Mouse (Mus musculus) lung, embryonic 15.5 days (tissue): ENCODE results near the gene Sgsm2. TPM values are rescaled to one million over a fixed set of nuclear protein-coding genes. Genes with fewer than 3 reads are reported as not detected.
A peak's percentile ranks its signal among the peaks of the same experiment; 100 is the strongest.

Experiments used
- ATAC-seq: fragments of 200-750 bp; cut with Nextera tagmentation; 2 replicates; pipeline ENCODE4 v1.8.0; 2017; ENCODE audit warnings: moderate number of reproducible peaks, borderline replicate concordance; ENCODE audit not compliant: low FRiP score, low TSS enrichment; ENCODE audit errors: extremely low read depth
- H3K27ac ChIP-seq: fragments of 300-500 bp; sonication (generic); 2 replicates; pipeline ENCODE4 v1.5.1; 2015; ENCODE audit warnings: moderate library complexity, mild to moderate bottlenecking, inconsistent platforms
- H3K27me3 ChIP-seq: fragments of 300-500 bp; sonication (generic); 2 replicates; pipeline ENCODE4 v1.6.1; 2015; ENCODE audit warnings: inconsistent platforms
- H3K36me3 ChIP-seq: fragments of 300-500 bp; sonication (generic); 2 replicates; pipeline ENCODE4 v1.6.1; 2015; ENCODE audit warnings: inconsistent platforms
- H3K4me1 ChIP-seq: fragments of 300-500 bp; sonication (generic); 2 replicates; pipeline ENCODE4 v1.6.1; 2015; ENCODE audit warnings: inconsistent platforms
- H3K4me2 ChIP-seq: fragments of 300-500 bp; sonication (generic); 2 replicates; pipeline ENCODE4 v1.6.1; 2015; ENCODE audit warnings: inconsistent platforms, mild to moderate bottlenecking, moderate library complexity
- H3K4me3 ChIP-seq: fragments of 300-500 bp; sonication (generic); 2 replicates; pipeline ENCODE4 v1.5.1; 2015; ENCODE audit warnings: mild to moderate bottlenecking, inconsistent platforms
- H3K9ac ChIP-seq: fragments of 300-500 bp; sonication (generic); 2 replicates; pipeline ENCODE4 v1.6.1; 2015; ENCODE audit warnings: inconsistent platforms
- H3K9me3 ChIP-seq: fragments of 300-500 bp; sonication (generic); 2 replicates; pipeline ENCODE4 v1.6.1; 2016; ENCODE audit warnings: inconsistent platforms
- WGBS: fragments of 180-500 bp; shearing (Covaris S2); methylation state at CpG from one replicate; pipeline ENCODE4 v1.1.7; 2015; 5-methylcytosine and 5-hydroxymethylcytosine counted together
- polyA plus RNA-seq: library from polyadenylated mRNA; unstranded; fragments of >200 nt; fragmentation: Nextera tagmentation; extraction: Ambion mirVana; gene quantifications from 2 replicates; pipeline ENCODE4 v1.2.1, GENCODE M21; 2015

Sgsm2 gene
- polyA plus RNA-seq, 1 experiment from 2014 or later, result 3.5 TPM

- no peak overlapping the region for H3K27ac ChIP-seq
- no peaks in the 10 kb centered on the region for H3K9me3 ChIP-seq
- H3K4me2 ChIP-seq, result peak overlapping the region; percentile 18; the same call in 1 of the 2 replicates
- H3K36me3 ChIP-seq, result no peaks in the 10 kb centered on the region
- no peak overlapping the region for H3K4me3 ChIP-seq
- no peak overlapping the region for H3K9ac ChIP-seq
- peaks cover 11% of the 10 kb centered on the region for H3K4me1 ChIP-seq
- ATAC-seq, result peak; percentile 64; the same call in 1 of the 2 replicates
- 7% methylated on average over 9 of the region's 9 CpGs for WGBS
- no peaks in the 10 kb centered on the region for H3K27me3 ChIP-seq
Observed at GRCm38 (mm10) chr11:74876801-74877200, 20.1 kb downstream of the Sgsm2 start.

- Histone ChIP-seq H3K4me1 (peaks cover 14% of the 10 kb centered on the region; the same call in 1 of the 2 replicates), H3K27me3 (no peaks in the 10 kb centered on the region), H3K27ac (no peak overlapping the region), H3K9ac (no peak overlapping the region), H3K4me2 (no peak overlapping the region), H3K36me3 (no peaks in the 10 kb centered on the region), H3K9me3 (no peaks in the 10 kb centered on the region), H3K4me3 (no peak overlapping the region)
- no peak for ATAC-seq
- 68% methylated on average over 3 of the region's 3 CpGs for WGBS
Observed at GRCm38 (mm10) chr11:74874630-74875029, 22.2 kb downstream of the Sgsm2 start.

GRCm38 (mm10) chr11:74870991-74871622, 25.8 kb downstream of the Sgsm2 start:
- H3K9ac ChIP-seq, result no peak overlapping the region
- no peak overlapping the region for H3K4me2 ChIP-seq
- H3K27ac ChIP-seq, result no peak overlapping the region

GRCm38 (mm10) chr11:74870544-74870943, 26.3 kb downstream of the Sgsm2 start:
- H3K27ac ChIP-seq, result no peak overlapping the region
- 55% methylated on average over 4 of the region's 4 CpGs for WGBS
- H3K27me3 ChIP-seq, result no peaks in the 10 kb centered on the region
- H3K4me2 ChIP-seq, result no peak overlapping the region
- H3K4me1 ChIP-seq, result peaks cover 8% of the 10 kb centered on the region; the same call in 1 of the 2 replicates
- no peak for ATAC-seq
- H3K36me3 ChIP-seq, result no peaks in the 10 kb centered on the region
- H3K4me3 ChIP-seq, result no peak overlapping the region
- no peak overlapping the region for H3K9ac ChIP-seq
- no peaks in the 10 kb centered on the region for H3K9me3 ChIP-seq

More at GRCm38 (mm10) chr11:74870991-74871622, 25.8 kb downstream of the Sgsm2 start:
- H3K9me3 ChIP-seq, result no peaks in the 10 kb centered on the region
- no peak for ATAC-seq
- H3K4me1 ChIP-seq, result peaks cover 8% of the 10 kb centered on the region; the same call in 1 of the 2 replicates
- H3K4me3 ChIP-seq, result no peak overlapping the region
- H3K27me3 ChIP-seq, result no peaks in the 10 kb centered on the region
- WGBS, result 30% methylated on average over 12 of the region's 12 CpGs
- H3K36me3 ChIP-seq, result no peaks in the 10 kb centered on the region

- WGBS, result 84% methylated on average over 6 of the region's 6 CpGs
- no peak for ATAC-seq
- H3K36me3 ChIP-seq, result no peaks in the 10 kb centered on the region
- H3K4me3 ChIP-seq, result no peak overlapping the region
- no peak overlapping the region for H3K4me2 ChIP-seq
- no peaks in the 10 kb centered on the region for H3K9me3 ChIP-seq
- no peaks in the 10 kb centered on the region for H3K27me3 ChIP-seq
- H3K9ac ChIP-seq, result no peak overlapping the region
- peaks cover 8% of the 10 kb centered on the region; the same call in 1 of the 2 replicates for H3K4me1 ChIP-seq
- no peak overlapping the region for H3K27ac ChIP-seq
Observed at GRCm38 (mm10) chr11:74869603-74870002, 27.3 kb downstream of the Sgsm2 start.

- Histone ChIP-seq H3K9ac (no peak overlapping the region), H3K4me1 (peaks cover 17% of the 10 kb centered on the region; the same call in 1 of the 2 replicates), H3K27me3 (no peaks in the 10 kb centered on the region), H3K36me3 (no peaks in the 10 kb centered on the region), H3K9me3 (no peaks in the 10 kb centered on the region), H3K4me3 (no peak overlapping the region), H3K4me2 (no peak overlapping the region), H3K27ac (no peak overlapping the region)
- no peak for ATAC-seq
- WGBS, result 86% methylated on average over 13 of the region's 13 CpGs
Observed at GRCm38 (mm10) chr11:74868046-74868760, 28.7 kb downstream of the Sgsm2 start.

- no peaks in the 10 kb centered on the region for H3K27me3 ChIP-seq
- H3K27ac ChIP-seq, result no peak overlapping the region
- no peaks in the 10 kb centered on the region for H3K36me3 ChIP-seq
- H3K9me3 ChIP-seq, result no peaks in the 10 kb centered on the region
- no peak for ATAC-seq
- H3K4me2 ChIP-seq, result no peak overlapping the region
- H3K9ac ChIP-seq, result no peak overlapping the region
- no peak overlapping the region for H3K4me3 ChIP-seq
- H3K4me1 ChIP-seq, result peaks cover 17% of the 10 kb centered on the region; the same call in 1 of the 2 replicates
- WGBS, result 79% methylated on average over 2 of the region's 2 CpGs
Observed at GRCm38 (mm10) chr11:74867181-74867580, 29.7 kb downstream of the Sgsm2 start.

GRCm38 (mm10) chr11:74866640-74867039, 30.2 kb downstream of the Sgsm2 start:
- no peak; the same call in 1 of the 2 replicates for ATAC-seq
- H3K9me3 ChIP-seq, result no peaks in the 10 kb centered on the region
- H3K4me3 ChIP-seq, result no peak overlapping the region
- no peaks in the 10 kb centered on the region for H3K27me3 ChIP-seq
- 64% methylated on average over 4 of the region's 4 CpGs for WGBS
- H3K9ac ChIP-seq, result no peak overlapping the region
- H3K27ac ChIP-seq, result no peak overlapping the region
- no peak overlapping the region for H3K4me2 ChIP-seq
- peaks cover 17% of the 10 kb centered on the region; the same call in 1 of the 2 replicates for H3K4me1 ChIP-seq
- no peaks in the 10 kb centered on the region for H3K36me3 ChIP-seq

GRCm38 (mm10) chr11:74865252-74865651, 31.6 kb downstream of the Sgsm2 start:
- ATAC-seq, result no peak
- WGBS, result 83% methylated on average over 9 of the region's 9 CpGs
- no peak overlapping the region for H3K4me2 ChIP-seq

GRCm38 (mm10) chr11:74864421-74864820, 32.4 kb downstream of the Sgsm2 start:
- Histone ChIP-seq H3K9ac (no peak overlapping the region), H3K27ac (no peak overlapping the region), H3K4me2 (no peak overlapping the region), H3K27me3 (no peaks in the 10 kb centered on the region), H3K9me3 (no peaks in the 10 kb centered on the region), H3K4me1 (peaks cover 9% of the 10 kb centered on the region; the same call in 1 of the 2 replicates), H3K36me3 (no peaks in the 10 kb centered on the region), H3K4me3 (no peak overlapping the region)
- WGBS, result 71% methylated on average over 9 of the region's 9 CpGs
- no peak for ATAC-seq

More at GRCm38 (mm10) chr11:74865252-74865651, 31.6 kb downstream of the Sgsm2 start:
- H3K9me3 ChIP-seq, result no peaks in the 10 kb centered on the region
- no peaks in the 10 kb centered on the region for H3K27me3 ChIP-seq
- H3K27ac ChIP-seq, result no peak overlapping the region
- H3K36me3 ChIP-seq, result no peaks in the 10 kb centered on the region
- no peak overlapping the region for H3K4me3 ChIP-seq
- H3K9ac ChIP-seq, result no peak overlapping the region
- H3K4me1 ChIP-seq, result peaks cover 9% of the 10 kb centered on the region; the same call in 1 of the 2 replicates

- Histone ChIP-seq H3K27ac (no peak overlapping the region), H3K4me1 (peaks cover 9% of the 10 kb centered on the region; the same call in 1 of the 2 replicates), H3K4me2 (no peak overlapping the region), H3K36me3 (no peaks in the 10 kb centered on the region), H3K4me3 (no peak overlapping the region), H3K27me3 (no peaks in the 10 kb centered on the region), H3K9ac (no peak overlapping the region), H3K9me3 (no peaks in the 10 kb centered on the region)
- ATAC-seq, result no peak; the same call in 1 of the 2 replicates
- WGBS, result 24% methylated on average over 11 of the region's 11 CpGs
Observed at GRCm38 (mm10) chr11:74863471-74863870, 33.4 kb downstream of the Sgsm2 start.

- H3K27me3 ChIP-seq, result no peaks in the 10 kb centered on the region
- WGBS, result 66% methylated on average over 5 of the region's 5 CpGs
- no peaks in the 10 kb centered on the region for H3K36me3 ChIP-seq
- H3K4me2 ChIP-seq, result no peak overlapping the region
- peaks cover 9% of the 10 kb centered on the region; the same call in 1 of the 2 replicates for H3K4me1 ChIP-seq
- no peaks in the 10 kb centered on the region for H3K9me3 ChIP-seq
- no peak overlapping the region for H3K9ac ChIP-seq
- ATAC-seq, result no peak
- H3K27ac ChIP-seq, result no peak overlapping the region
- H3K4me3 ChIP-seq, result no peak overlapping the region
Observed at GRCm38 (mm10) chr11:74862129-74862528, 34.7 kb downstream of the Sgsm2 start.
